Mouse (Mus musculus) kidney, embryonic 14.5 days (tissue): Measurements from ENCODE around the gene Vps13c. TPM values are rescaled to one million over a fixed set of nuclear protein-coding genes. Genes with fewer than 3 reads are reported as not detected.

Experiments
- ATAC-seq: fragments of 200-750 bp; cut with Nextera tagmentation; 2 replicates; pipeline ENCODE4 v1.8.0; 2017; ENCODE audit warnings: moderate number of reproducible peaks, mild to moderate bottlenecking, moderate TSS enrichment, moderate library complexity; ENCODE audit not compliant: low FRiP score, low TSS enrichment
- H3K27ac ChIP-seq: fragments of 300-500 bp; sonication (generic); 2 replicates; pipeline ENCODE4 v1.5.1; 2014; ENCODE audit warnings: low read depth, mild to moderate bottlenecking, low read length, moderate library complexity, mixed read lengths
- H3K27me3 ChIP-seq: fragments of 300-500 bp; sonication (generic); 2 replicates; pipeline ENCODE4 v1.6.1; 2014; ENCODE audit warnings: mild to moderate bottlenecking, low read length; ENCODE audit not compliant: control insufficient read depth, insufficient read depth
- H3K36me3 ChIP-seq: fragments of 300-500 bp; sonication (generic); 2 replicates; pipeline ENCODE4 v1.6.1; 2014; ENCODE audit warnings: low read length, mixed read lengths; ENCODE audit not compliant: control insufficient read depth, insufficient read depth
- H3K4me1 ChIP-seq: fragments of 300-500 bp; sonication (generic); 2 replicates; pipeline ENCODE4 v1.6.1; 2014; ENCODE audit warnings: low read length, mixed read lengths; ENCODE audit not compliant: control insufficient read depth, insufficient read depth
- H3K4me2 ChIP-seq: fragments of 300-500 bp; sonication (generic); replicated peaks from 2 replicates; pipeline ENCODE4 v1.6.1; 2014; ENCODE audit warnings: low read depth, mild to moderate bottlenecking, low read length
- H3K4me3 ChIP-seq: fragments of 300-500 bp; sonication (generic); 2 replicates; pipeline ENCODE4 v1.5.1; 2014; ENCODE audit warnings: mild to moderate bottlenecking, low read length
- H3K9ac ChIP-seq: fragments of 300-500 bp; sonication (generic); 2 replicates; pipeline ENCODE4 v1.6.1; 2014; ENCODE audit warnings: low read depth, mild to moderate bottlenecking, low read length, moderate library complexity
- H3K9me3 ChIP-seq: fragments of 300-500 bp; sonication (generic); 2 replicates; pipeline ENCODE4 v1.6.1; 2016; ENCODE audit warnings: low read length; ENCODE audit not compliant: control insufficient read depth
- WGBS: fragments of 180-500 bp; shearing (Covaris S2); extraction: QIAGEN DNeasy Blood & Tissue Kit; methylation state at CpG from one replicate; pipeline ENCODE4 v1.1.7; 2014; 5-methylcytosine and 5-hydroxymethylcytosine counted together
- polyA plus RNA-seq: library from polyadenylated mRNA; unstranded; fragments of >200 nt; fragmentation: Nextera tagmentation; extraction: Ambion mirVana; gene quantifications from 2 replicates; pipeline ENCODE4 v1.2.1, GENCODE M21; 2014

The Vps13c gene
- polyA plus RNA-seq, 1 experiment from 2014 or later = 7.9 TPM

DNA sequence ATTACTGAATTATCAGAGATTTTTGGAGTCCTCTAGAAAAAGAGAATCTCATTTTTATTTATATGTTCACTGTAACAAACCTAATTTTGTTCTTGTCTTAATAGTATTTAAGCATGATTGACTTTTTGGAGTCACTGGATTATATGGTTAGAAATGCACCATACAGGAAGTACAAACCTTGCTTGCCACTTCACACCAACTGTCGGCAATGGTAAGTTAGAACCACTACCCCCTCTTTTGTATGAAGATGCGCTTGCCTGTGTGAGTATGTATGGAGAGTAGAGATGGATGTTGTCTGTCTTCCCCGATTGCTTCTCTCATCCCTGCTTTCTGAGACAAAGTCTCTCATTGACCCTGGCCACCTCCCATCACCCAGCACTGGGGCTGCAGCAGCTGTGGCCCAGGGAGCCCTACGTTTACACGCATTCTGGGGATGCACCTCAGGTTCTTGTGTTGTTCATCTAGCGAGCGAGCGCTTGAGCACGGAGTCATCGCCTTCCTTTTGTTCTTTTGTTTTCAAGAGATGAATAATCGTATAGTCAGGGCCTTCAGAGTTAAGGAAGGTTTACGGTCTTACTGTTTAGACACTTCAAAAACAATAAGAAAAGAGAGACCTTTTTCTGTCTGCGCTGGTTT lies 43.3 kb downstream of the Vps13c start:
- Histone ChIP-seq H3K36me3 (peaks cover 12% of the 10 kb centered on the region; the same call in 1 of the 2 replicates), H3K4me2 (no peak overlapping the region), H3K4me3 (no peak overlapping the region), H3K4me1 (no peaks in the 10 kb centered on the region), H3K27me3 (no peaks in the 10 kb centered on the region), H3K27ac (no peak overlapping the region), H3K9me3 (no peaks in the 10 kb centered on the region), H3K9ac (no peak overlapping the region)
- no peak for ATAC-seq
- 84% methylated on average over 13 of the region's 13 CpGs for WGBS

DNA sequence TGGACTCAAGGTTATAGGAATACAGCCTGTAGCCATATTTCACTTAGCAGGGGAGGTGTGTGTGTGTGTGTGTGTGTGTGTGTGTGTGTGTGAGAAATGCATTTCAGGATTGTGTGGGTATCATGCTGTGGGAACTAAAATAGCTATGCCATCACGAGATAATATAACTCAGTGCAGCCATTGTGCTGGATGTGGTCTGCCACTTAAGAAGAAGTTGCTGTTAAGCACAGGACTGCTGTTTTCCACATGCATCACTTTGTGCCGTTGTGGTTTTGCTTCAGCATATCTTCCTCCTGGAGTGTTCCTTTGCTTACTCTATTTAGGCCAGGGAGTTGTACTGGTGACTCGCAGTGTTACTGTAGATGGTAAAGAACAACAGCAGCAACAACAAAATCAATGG lies 43.9 kb downstream of the Vps13c start:
- ATAC-seq = no peak
- Histone ChIP-seq H3K9me3 (no peaks in the 10 kb centered on the region), H3K27me3 (no peaks in the 10 kb centered on the region), H3K4me3 (no peak overlapping the region), H3K27ac (no peak overlapping the region), H3K9ac (no peak overlapping the region), H3K4me2 (no peak overlapping the region), H3K4me1 (no peaks in the 10 kb centered on the region), H3K36me3 (peaks cover 12% of the 10 kb centered on the region; the same call in 1 of the 2 replicates)
- WGBS = 86% methylated on average over 3 of the region's 3 CpGs

DNA sequence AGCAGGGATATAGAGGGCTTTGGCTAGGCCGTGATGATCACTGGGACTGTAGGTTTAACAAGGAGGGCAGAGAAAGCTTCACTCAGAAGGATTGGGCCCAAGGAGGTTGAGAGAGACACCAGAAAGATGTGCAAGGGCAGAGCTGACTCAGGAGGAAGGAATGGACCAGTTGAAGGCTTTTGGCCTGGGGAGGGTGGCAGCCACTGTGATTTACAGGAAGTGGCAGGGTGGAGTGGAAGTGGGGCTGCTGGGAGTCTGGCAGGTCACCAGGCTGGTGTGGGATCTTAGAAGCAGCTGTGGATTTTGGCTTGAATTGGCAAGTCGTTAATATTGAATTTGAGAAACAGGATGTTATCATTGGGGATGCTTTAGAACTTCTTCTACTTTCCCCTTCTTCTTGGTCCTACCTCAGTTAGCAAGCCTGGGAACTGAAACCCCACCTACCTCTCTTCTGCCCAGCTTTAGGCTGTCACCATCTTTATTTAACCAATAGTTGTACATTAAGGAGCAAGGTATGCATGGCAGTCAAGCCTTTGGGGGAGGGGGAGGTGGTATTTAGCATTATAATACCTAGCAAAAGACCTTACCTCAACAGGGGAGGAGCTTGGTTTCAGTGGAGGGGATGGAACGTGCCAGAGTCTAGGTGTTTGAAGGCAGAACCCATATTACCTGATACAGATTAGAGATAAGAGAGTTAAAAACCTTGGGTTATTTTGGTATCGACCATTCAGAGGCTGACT lies 47.0 kb downstream of the Vps13c start:
- 84% methylated on average over 4 of the region's 4 CpGs for WGBS
- no peak for ATAC-seq
- no peak overlapping the region for H3K4me3 ChIP-seq

DNA sequence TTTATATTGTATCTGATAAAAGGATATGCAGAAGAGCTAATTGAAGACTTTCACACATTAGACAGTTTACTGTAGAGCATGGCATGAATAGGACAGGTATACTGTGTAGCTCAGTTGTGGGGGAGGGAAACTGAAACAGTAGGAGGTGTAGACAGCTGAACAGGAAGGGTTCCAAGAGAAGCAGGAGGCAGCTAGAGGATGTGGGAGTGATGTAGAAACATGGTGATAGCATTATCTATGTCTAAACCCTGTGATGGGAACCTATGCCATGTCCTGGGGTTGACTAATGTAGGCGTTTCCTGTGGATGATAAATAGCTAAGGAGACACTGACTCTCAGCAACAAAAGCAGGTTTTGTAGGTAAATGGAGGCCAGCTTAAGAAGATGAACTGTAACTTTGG lies 53.3 kb downstream of the Vps13c start:
- Histone ChIP-seq H3K27ac (no peak overlapping the region), H3K4me3 (no peak overlapping the region), H3K9ac (no peak overlapping the region), H3K9me3 (no peaks in the 10 kb centered on the region), H3K4me2 (no peak overlapping the region), H3K27me3 (no peaks in the 10 kb centered on the region), H3K4me1 (no peaks in the 10 kb centered on the region), H3K36me3 (peaks cover 19% of the 10 kb centered on the region; the same call in 1 of the 2 replicates)
- WGBS = 90% methylated on average over 1 of the region's 1 CpGs
- ATAC-seq = no peak

More for the DNA sequence above, 47.0 kb downstream of the Vps13c start:
- Histone ChIP-seq H3K9me3 (no peaks in the 10 kb centered on the region), H3K27ac (no peak overlapping the region), H3K27me3 (no peaks in the 10 kb centered on the region), H3K9ac (no peak overlapping the region), H3K36me3 (peaks cover 8% of the 10 kb centered on the region; the same call in 1 of the 2 replicates), H3K4me2 (no peak overlapping the region), H3K4me1 (no peaks in the 10 kb centered on the region)

DNA sequence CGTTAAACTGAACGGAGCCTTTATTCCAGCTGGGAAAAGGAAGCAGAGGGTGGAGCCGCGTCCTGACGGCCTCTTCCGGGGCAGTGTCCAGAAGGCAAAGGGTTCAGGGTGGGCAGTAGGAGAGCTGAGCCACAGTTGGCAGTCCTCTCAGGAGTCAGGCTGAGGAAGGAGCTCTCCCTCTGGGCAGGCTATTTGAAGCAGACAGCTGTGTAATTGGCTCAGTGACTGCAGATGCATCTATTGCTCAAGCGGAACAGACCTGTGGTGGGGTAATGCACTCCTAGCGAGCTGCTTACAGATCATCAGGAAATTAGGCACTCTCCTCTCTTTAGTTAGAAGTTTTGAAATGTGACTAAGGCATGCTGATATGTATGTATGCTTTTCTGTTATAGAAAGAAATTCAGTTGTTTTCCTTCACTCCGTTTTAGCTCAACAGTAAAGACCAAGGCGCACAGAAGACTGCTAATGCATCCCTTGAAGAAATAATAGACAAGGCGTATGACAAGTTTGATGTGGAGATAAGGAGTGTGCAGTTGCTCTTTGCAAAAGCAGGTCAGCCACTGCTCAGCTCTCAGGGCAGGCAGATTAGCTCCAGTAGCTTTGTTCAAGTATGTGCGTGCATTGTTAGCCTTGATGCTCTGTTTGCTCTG lies 56.6 kb downstream of the Vps13c start:
- WGBS = 69% methylated on average over 12 of the region's 12 CpGs
- no peak overlapping the region for H3K27ac ChIP-seq
- H3K4me3 ChIP-seq = no peak overlapping the region
- no peaks in the 10 kb centered on the region for H3K27me3 ChIP-seq
- no peaks in the 10 kb centered on the region for H3K4me1 ChIP-seq
- no peak overlapping the region for H3K4me2 ChIP-seq
- H3K9me3 ChIP-seq = no peaks in the 10 kb centered on the region
- H3K36me3 ChIP-seq = peaks cover 25% of the 10 kb centered on the region; the same call in 1 of the 2 replicates
- H3K9ac ChIP-seq = no peak overlapping the region
- ATAC-seq = no peak

DNA sequence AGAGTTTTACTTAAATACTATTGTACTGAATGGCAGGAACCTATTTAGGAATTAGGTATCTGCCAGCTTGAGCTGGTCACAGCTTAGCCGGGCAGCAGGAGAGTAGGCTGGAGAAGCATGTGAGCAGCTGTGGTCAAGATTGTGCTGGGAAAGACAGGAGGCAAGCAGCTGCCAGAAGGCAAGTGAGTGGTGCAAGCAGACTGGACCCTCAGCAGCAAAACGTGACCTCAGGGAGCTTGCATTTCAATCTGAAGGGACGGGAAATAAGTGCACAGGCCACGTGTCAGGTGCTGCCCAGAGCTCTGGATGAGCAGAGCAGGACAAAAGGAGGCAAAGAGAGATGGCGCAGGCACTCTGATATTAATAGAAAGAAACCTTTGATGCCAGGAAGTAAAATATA lies 60.2 kb downstream of the Vps13c start:
- H3K4me1 ChIP-seq = no peaks in the 10 kb centered on the region
- H3K27me3 ChIP-seq = no peaks in the 10 kb centered on the region
- peaks cover 19% of the 10 kb centered on the region; the same call in 1 of the 2 replicates for H3K36me3 ChIP-seq
- no peak overlapping the region for H3K27ac ChIP-seq
- H3K9me3 ChIP-seq = no peaks in the 10 kb centered on the region
- 68% methylated on average over 5 of the region's 5 CpGs for WGBS
- H3K4me2 ChIP-seq = no peak overlapping the region
- no peak for ATAC-seq
- no peak overlapping the region for H3K4me3 ChIP-seq
- no peak overlapping the region for H3K9ac ChIP-seq

DNA sequence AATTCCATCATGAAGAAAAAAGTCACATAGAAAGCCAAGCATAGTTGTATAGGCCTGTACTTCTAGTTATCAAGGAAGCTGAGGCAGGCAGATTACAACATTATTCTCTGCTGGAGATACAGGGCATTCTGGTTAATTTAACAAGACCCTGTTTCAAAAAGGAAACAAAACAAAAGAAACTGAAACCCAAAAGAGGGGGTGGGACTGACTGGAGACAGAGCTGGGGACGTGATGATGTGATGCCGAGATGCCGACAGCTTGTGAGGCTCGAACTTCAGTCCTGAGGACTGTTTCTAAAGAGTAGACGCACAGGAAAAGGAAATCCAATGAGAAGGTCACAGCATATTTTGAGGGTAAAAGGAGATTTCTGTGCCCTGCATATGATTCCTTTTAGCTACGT lies 64.2 kb downstream of the Vps13c start:
- Histone ChIP-seq H3K4me1 (no peaks in the 10 kb centered on the region), H3K36me3 (peaks cover 28% of the 10 kb centered on the region; the same call in 1 of the 2 replicates), H3K4me3 (no peak overlapping the region), H3K27me3 (no peaks in the 10 kb centered on the region), H3K4me2 (no peak overlapping the region), H3K27ac (no peak overlapping the region), H3K9me3 (no peaks in the 10 kb centered on the region), H3K9ac (no peak overlapping the region)
- 90% methylated on average over 6 of the region's 6 CpGs for WGBS
- no peak for ATAC-seq

DNA sequence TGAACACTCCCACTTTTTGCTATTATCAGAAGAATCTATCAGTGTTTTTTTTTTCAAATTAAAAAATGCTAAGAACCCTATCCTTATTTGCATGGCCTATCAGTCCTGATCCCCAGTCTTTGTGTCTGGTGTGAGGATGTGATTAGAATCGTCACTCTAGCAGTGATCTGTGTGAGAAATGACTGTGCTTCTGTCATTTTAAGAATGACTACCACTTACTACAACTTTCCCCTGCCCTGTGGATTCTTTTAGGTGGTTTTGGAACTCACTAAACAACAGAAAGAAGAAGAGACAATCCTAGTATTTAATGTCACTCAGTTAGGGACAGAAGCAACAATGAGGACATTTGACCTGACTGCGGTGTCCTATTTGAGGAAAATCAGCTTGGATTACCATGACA lies 65.3 kb downstream of the Vps13c start:
- Histone ChIP-seq H3K27ac (no peak overlapping the region), H3K4me2 (no peak overlapping the region), H3K4me3 (no peak overlapping the region), H3K36me3 (peaks cover 35% of the 10 kb centered on the region; the same call in 1 of the 2 replicates), H3K27me3 (no peaks in the 10 kb centered on the region), H3K9ac (no peak overlapping the region), H3K9me3 (no peaks in the 10 kb centered on the region), H3K4me1 (no peaks in the 10 kb centered on the region)
- no peak for ATAC-seq
- 95% methylated on average over 2 of the region's 2 CpGs for WGBS

DNA sequence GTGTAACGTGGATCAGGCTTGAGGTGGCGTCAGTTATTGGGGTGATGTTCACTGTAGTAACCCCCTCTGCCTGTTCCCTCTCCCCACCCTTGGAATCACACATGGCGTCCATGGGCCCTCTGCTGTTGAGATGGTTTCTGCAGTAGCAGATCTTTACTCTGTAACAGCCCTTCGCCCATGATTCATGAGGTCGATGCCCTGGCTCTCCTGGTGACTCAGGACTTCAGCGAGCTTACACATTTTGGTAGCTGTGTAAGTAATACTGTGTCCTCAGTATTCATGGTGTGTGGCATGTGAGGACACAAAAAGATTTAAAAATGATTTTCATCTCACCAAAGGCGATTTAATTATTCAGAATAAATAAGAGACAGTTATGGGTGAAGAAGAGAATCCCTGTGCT lies 74.5 kb downstream of the Vps13c start:
- 72% methylated on average over 7 of the region's 7 CpGs for WGBS
- no peaks in the 10 kb centered on the region for H3K27me3 ChIP-seq
- H3K9me3 ChIP-seq = no peaks in the 10 kb centered on the region
- H3K27ac ChIP-seq = no peak overlapping the region
- H3K4me1 ChIP-seq = no peaks in the 10 kb centered on the region
- no peak overlapping the region for H3K9ac ChIP-seq
- no peak for ATAC-seq
- H3K36me3 ChIP-seq = peaks cover 28% of the 10 kb centered on the region; the same call in 1 of the 2 replicates
- no peak overlapping the region for H3K4me3 ChIP-seq
- H3K4me2 ChIP-seq = no peak overlapping the region
